Mouse (Mus musculus): Measurements from ENCODE around the gene Crmp1. TPM values are rescaled to one million over a fixed set of nuclear protein-coding genes. Genes with fewer than 3 reads are reported as not detected.

Gene Crmp1
- polyA plus RNA-seq, 1 experiment from 2014 or later = 340 TPM

DNA sequence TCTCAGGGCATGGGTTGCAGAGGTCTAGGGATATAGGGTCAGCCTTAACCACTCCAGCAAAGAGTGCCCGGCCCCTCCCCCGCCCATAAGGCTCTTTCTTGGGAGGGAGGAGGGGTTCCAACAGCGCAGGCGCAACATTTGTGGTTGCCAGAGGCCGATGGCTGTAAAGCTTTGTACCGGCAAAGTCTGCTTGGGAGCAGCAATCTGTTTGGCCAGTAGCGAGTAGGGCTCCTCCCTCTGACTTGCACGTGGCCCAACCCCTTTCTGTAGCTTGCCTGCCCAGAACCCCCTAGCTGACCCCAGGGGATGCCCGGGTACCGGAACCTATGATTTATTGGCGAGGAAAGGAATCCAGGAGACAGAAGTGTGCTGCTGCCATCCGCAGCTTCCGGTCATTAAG is 2.4 kb downstream of the Crmp1 start:
- Histone ChIP-seq H3K4me2 (replicated peaks; ENCODE audit: low read depth, low read length) (peak overlapping the region; percentile 80), H3K4me1 (replicated peaks; ENCODE audit: control insufficient read depth, insufficient read depth, low read length) (peaks cover 5% of the 10 kb centered on the region; the same call in 1 of the 2 replicates), H3K9me3 (ENCODE audit: control insufficient read depth, low read length) (no peaks in the 10 kb centered on the region), H3K4me3 (ENCODE audit: low read depth, low read length) (peak overlapping the region; percentile 52), H3K27ac (ENCODE audit: low read depth, low read length) (peak overlapping the region; percentile 92), H3K27me3 (ENCODE audit: control insufficient read depth, insufficient read depth, low read length) (peaks cover 35% of the 10 kb centered on the region), H3K36me3 (ENCODE audit: control insufficient read depth, insufficient read depth, low read length) (no peaks in the 10 kb centered on the region), H3K9ac (ENCODE audit: low read depth, low read length) (peak overlapping the region; percentile 70)
- WGBS = under 1% methylated on average over 13 of the region's 13 CpGs
- ATAC-seq (ENCODE audit: low FRiP score) (peak; percentile 51), DNase-seq (ENCODE audit: low spot score) (peak; percentile 83)

DNA sequence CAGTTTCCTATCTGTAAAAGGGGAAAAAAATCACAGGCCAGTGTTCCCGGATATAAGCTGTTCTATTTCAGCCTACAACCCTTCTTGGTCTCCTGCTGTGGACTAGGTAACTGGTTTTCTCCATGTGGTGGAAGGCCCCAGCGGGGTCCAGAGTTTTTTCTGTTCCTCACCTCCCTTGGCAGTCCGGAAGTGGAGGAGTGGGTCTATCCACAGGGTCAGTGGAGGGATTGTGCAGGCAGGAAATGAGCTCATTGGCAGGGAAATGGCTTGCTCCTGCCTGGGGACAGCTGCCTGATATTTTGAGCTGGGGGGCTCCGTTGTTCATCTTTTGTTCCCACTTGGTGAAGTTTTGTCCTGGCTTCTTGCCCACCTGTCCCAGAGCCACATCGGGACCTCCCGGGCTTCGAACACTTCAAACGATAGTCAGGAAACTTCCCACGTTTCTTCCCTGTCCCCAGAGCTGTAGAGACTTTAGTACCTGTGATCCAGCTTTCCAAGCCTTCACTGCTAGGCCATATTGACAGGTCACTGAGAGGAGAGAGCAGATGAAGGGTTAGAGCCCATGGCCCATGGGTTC is 3.0 kb downstream of the Crmp1 start:
- WGBS = 35% methylated on average over 9 of the region's 9 CpGs
- Histone ChIP-seq H3K4me3 (ENCODE audit: low read depth, low read length) (peak overlapping the region; percentile 52), H3K27me3 (ENCODE audit: control insufficient read depth, insufficient read depth, low read length) (peaks cover 34% of the 10 kb centered on the region), H3K9me3 (ENCODE audit: control insufficient read depth, low read length) (no peaks in the 10 kb centered on the region), H3K4me1 (replicated peaks; ENCODE audit: control insufficient read depth, insufficient read depth, low read length) (peaks cover 7% of the 10 kb centered on the region; the same call in 1 of the 2 replicates), H3K27ac (ENCODE audit: low read depth, low read length) (peak overlapping the region; percentile 92), H3K36me3 (ENCODE audit: control insufficient read depth, insufficient read depth, low read length) (no peaks in the 10 kb centered on the region), H3K4me2 (replicated peaks; ENCODE audit: low read depth, low read length) (peak overlapping the region; percentile 80), H3K9ac (ENCODE audit: low read depth, low read length) (peak overlapping the region; percentile 3; the same call in 1 of the 2 replicates)
- no peak for ATAC-seq (ENCODE audit: low FRiP score)
- DNase-seq (ENCODE audit: low spot score) = peak; percentile 36

DNA sequence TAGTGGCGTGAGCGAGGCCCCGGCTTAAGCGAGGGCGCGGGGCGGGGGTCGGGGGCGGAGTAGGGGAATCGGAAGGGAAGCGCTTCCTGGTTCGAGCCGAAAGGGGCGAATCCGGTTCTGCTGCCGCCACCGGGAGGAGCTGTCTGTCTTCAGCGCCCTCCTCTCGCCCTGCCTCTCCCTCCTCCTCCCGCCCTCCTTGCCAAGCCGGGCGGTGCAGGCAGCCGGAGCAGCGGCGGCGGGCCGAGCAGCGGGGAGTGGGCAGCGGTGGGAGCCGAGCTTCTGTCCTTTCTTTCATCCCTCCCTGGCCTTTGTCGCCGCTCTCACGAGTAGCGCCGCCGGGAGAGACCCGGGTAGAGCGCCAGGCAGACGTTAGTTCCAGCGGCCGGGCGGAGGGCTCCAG is 3.9 kb downstream of the Crmp1 start:
- peak overlapping the region; percentile 80 for H3K4me2 ChIP-seq (replicated peaks; ENCODE audit: low read depth, low read length)
- ATAC-seq (ENCODE audit: low FRiP score) = peak; percentile 45
- H3K9ac ChIP-seq (ENCODE audit: low read depth, low read length) = peak overlapping the region; percentile 79
- 0% methylated on average over 35 of the region's 42 CpGs for WGBS
- H3K4me3 ChIP-seq (ENCODE audit: low read depth, low read length) = peak overlapping the region; percentile 52
- peaks cover 6% of the 10 kb centered on the region for H3K4me1 ChIP-seq (replicated peaks; ENCODE audit: control insufficient read depth, insufficient read depth, low read length)
- DNase-seq (ENCODE audit: low spot score) = peak; percentile 81
- H3K27me3 ChIP-seq (ENCODE audit: control insufficient read depth, insufficient read depth, low read length) = peaks cover 29% of the 10 kb centered on the region
- no peaks in the 10 kb centered on the region for H3K9me3 ChIP-seq (ENCODE audit: control insufficient read depth, low read length)
- H3K27ac ChIP-seq (ENCODE audit: low read depth, low read length) = peak overlapping the region; percentile 92
- H3K36me3 ChIP-seq (ENCODE audit: control insufficient read depth, insufficient read depth, low read length) = no peaks in the 10 kb centered on the region

DNA sequence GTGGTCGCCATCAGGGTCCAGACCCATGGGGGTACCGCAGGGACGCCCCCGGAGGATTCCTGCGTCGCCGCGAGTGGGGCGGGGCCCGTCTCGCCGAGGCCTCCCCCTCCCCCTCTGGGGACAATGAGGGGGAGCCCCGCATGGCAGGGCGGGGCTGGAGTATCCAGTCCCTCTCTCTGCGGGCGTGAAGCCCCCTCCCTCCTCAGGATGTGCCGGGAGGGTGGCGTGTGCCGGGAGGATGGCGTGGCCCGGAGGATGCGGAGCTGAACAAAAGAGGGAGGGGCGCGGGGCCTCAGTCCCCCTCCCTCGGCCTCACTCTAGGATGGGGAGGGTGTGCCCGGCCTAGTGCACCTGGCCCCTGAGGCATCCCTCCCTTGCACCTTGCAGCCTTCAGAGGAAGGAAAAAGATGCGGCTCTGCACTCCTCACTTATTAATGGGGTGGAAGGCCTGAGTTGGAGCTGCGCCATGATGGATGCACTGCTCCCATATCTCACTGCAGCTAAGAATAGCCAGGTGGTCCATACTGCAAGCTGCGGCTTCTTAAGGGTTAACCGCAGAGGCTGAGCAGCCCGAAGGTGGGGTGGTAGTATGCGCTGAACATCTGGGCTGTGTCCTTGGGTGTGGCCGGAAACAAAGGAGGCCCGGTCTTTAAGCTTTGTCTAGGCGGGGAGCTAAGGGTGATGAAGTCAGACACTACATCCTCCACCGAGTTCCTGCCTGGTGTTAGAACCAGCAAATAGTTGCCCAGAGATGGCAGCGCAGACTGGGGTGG is 4.6 kb downstream of the Crmp1 start:
- H3K9me3 ChIP-seq (ENCODE audit: control insufficient read depth, low read length) = no peaks in the 10 kb centered on the region
- peak overlapping the region; percentile 52 for H3K4me3 ChIP-seq (ENCODE audit: low read depth, low read length)
- peaks cover 7% of the 10 kb centered on the region; the same call in 1 of the 2 replicates for H3K4me1 ChIP-seq (replicated peaks; ENCODE audit: control insufficient read depth, insufficient read depth, low read length)
- peak overlapping the region; percentile 79 for H3K9ac ChIP-seq (ENCODE audit: low read depth, low read length)
- peak overlapping the region; percentile 80 for H3K4me2 ChIP-seq (replicated peaks; ENCODE audit: low read depth, low read length)
- WGBS = 1% methylated on average over 32 of the region's 37 CpGs
- peak; percentile 66 for ATAC-seq (ENCODE audit: low FRiP score)
- peak; percentile 76 for DNase-seq (ENCODE audit: low spot score)
- peaks cover 22% of the 10 kb centered on the region for H3K27me3 ChIP-seq (ENCODE audit: control insufficient read depth, insufficient read depth, low read length)
- H3K27ac ChIP-seq (ENCODE audit: low read depth, low read length) = peak overlapping the region; percentile 92
- H3K36me3 ChIP-seq (ENCODE audit: control insufficient read depth, insufficient read depth, low read length) = no peaks in the 10 kb centered on the region

DNA sequence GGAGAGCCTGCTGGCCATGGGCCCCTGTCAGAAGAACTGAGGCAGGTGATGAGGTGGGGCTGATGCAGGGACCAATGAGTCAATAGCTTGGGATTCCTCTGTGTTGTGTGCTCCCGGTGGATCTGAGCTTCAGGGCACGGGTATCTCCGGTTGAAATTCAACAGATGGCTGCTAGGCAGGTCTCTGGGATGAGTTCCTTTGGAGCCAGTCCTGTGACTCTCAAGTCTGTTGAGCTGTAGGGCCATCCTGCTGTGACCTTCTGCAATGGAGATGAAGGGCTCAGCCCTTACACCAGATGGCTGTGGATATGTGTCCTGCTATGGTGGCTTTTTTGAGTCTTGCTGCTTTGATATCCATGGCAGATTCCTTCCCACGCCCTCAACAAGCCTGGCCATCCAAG is 5.7 kb downstream of the Crmp1 start:
- Histone ChIP-seq H3K27ac (ENCODE audit: low read depth, low read length) (peak overlapping the region; percentile 92), H3K27me3 (ENCODE audit: control insufficient read depth, insufficient read depth, low read length) (peaks cover 12% of the 10 kb centered on the region), H3K4me1 (replicated peaks; ENCODE audit: control insufficient read depth, insufficient read depth, low read length) (peaks cover 7% of the 10 kb centered on the region; the same call in 1 of the 2 replicates), H3K4me3 (ENCODE audit: low read depth, low read length) (peak overlapping the region; percentile 52), H3K36me3 (ENCODE audit: control insufficient read depth, insufficient read depth, low read length) (no peaks in the 10 kb centered on the region), H3K4me2 (replicated peaks; ENCODE audit: low read depth, low read length) (peak overlapping the region; percentile 80), H3K9me3 (ENCODE audit: control insufficient read depth, low read length) (no peaks in the 10 kb centered on the region), H3K9ac (ENCODE audit: low read depth, low read length) (peak overlapping the region; percentile 34)
- no peak for ATAC-seq (ENCODE audit: low FRiP score)
- peak; percentile 21 for DNase-seq (ENCODE audit: low spot score)
- WGBS = 45% methylated on average over 4 of the region's 4 CpGs

DNA sequence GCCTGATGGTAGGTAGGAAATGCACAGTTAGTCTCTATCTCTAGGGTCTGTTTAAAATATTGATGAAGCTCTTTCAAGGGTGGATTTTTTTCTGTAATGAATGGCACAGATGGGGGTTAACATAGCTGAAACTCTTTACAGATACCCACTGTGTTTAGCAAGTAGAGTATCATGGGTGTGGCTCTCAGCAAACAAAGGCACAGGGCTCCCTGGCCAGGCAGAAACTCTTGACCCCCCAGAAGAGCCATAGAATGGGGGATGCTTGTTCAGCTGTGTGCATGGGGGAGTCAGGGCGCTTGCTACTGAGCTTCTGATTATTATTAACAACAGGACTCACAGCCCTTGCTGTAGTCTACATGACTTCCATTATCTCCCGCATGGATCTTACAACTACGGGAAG is 7.1 kb downstream of the Crmp1 start:
- 72% methylated on average over 3 of the region's 3 CpGs for WGBS

DNA sequence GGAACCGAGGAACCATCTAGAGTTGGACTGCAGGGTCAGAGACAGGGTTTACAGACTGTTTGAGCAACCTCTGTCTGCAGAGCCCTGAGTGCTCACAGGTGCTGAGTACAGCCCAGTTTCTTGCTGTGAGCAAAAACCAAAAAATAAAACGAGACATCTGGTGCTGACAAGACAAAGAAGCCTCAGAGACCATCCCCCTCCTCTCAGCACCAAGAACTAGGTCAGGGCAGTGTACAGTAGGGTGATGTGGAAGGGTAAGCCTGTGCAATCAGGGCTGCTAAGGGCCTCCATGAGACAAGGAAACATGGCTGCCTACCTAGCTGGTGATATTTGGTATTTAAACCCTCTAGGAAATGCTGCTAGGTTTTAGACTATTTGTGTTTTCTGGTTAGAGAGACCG is 9.9 kb downstream of the Crmp1 start:
- Histone ChIP-seq H3K4me1 (replicated peaks; ENCODE audit: control insufficient read depth, insufficient read depth, low read length) (peaks cover 11% of the 10 kb centered on the region; the same call in 1 of the 2 replicates), H3K4me2 (replicated peaks; ENCODE audit: low read depth, low read length) (no peak overlapping the region), H3K9ac (ENCODE audit: low read depth, low read length) (no peak overlapping the region), H3K27me3 (ENCODE audit: control insufficient read depth, insufficient read depth, low read length) (no peaks in the 10 kb centered on the region), H3K36me3 (ENCODE audit: control insufficient read depth, insufficient read depth, low read length) (no peaks in the 10 kb centered on the region), H3K9me3 (ENCODE audit: control insufficient read depth, low read length) (no peaks in the 10 kb centered on the region), H3K27ac (ENCODE audit: low read depth, low read length) (no peak overlapping the region), H3K4me3 (ENCODE audit: low read depth, low read length) (no peak overlapping the region)
- WGBS = 83% methylated on average over 3 of the region's 3 CpGs
- ATAC-seq (ENCODE audit: low FRiP score) (no peak), DNase-seq (ENCODE audit: low spot score) (no peak)

More for the DNA sequence above, 7.1 kb downstream of the Crmp1 start:
- ATAC-seq (ENCODE audit: low FRiP score) (no peak), DNase-seq (ENCODE audit: low spot score) (no peak)
- Histone ChIP-seq H3K4me1 (replicated peaks; ENCODE audit: control insufficient read depth, insufficient read depth, low read length) (peaks cover 7% of the 10 kb centered on the region; the same call in 1 of the 2 replicates), H3K36me3 (ENCODE audit: control insufficient read depth, insufficient read depth, low read length) (no peaks in the 10 kb centered on the region), H3K4me3 (ENCODE audit: low read depth, low read length) (peak overlapping the region; percentile 8; the same call in 1 of the 2 replicates), H3K27ac (ENCODE audit: low read depth, low read length) (no peak overlapping the region), H3K27me3 (ENCODE audit: control insufficient read depth, insufficient read depth, low read length) (peaks cover 3% of the 10 kb centered on the region; the same call in 1 of the 2 replicates), H3K4me2 (replicated peaks; ENCODE audit: low read depth, low read length) (peak overlapping the region; percentile 80; the same call in 1 of the 2 replicates), H3K9me3 (ENCODE audit: control insufficient read depth, low read length) (no peaks in the 10 kb centered on the region), H3K9ac (ENCODE audit: low read depth, low read length) (peak overlapping the region; percentile 23; the same call in 1 of the 2 replicates)

DNA sequence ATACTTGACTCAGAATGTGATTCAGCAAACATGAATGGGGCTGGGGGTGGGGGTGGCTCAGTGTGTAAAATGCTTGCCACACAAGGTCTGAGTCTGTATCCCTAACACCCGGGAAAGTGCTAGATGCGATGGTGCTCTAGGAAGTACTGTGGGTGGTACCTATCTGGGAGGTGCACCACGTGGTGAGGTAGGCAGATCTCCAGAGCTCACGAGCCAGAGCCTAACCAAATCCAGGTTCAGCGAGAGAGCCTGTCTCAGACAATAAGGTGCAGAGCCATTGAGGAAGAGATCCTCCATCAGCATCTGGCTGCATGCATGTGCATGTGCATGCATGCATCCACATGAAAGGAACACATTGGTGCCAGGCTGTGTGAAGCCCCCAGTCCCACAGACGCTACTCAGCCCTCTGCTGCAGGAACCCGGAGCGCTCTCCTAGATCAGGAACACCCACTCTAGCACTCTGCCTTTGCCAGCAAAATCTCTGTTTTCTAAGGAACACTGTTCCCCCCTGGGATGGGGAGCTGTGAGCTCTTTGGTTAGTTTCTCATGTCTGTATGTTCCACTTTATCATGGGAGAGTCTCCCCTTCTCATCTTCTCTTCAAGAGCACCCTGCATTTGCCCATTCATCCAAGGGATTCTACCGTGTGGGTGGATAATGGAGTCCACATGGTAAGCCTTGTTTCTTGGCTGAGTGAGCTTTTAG is 10.5 kb downstream of the Crmp1 start:
- ATAC-seq (ENCODE audit: low FRiP score) (no peak), DNase-seq (ENCODE audit: low spot score) (no peak)
- no peaks in the 10 kb centered on the region for H3K36me3 ChIP-seq (ENCODE audit: control insufficient read depth, insufficient read depth, low read length)
- H3K9ac ChIP-seq (ENCODE audit: low read depth, low read length) = no peak overlapping the region
- H3K9me3 ChIP-seq (ENCODE audit: control insufficient read depth, low read length) = no peaks in the 10 kb centered on the region
- no peaks in the 10 kb centered on the region for H3K27me3 ChIP-seq (ENCODE audit: control insufficient read depth, insufficient read depth, low read length)
- no peak overlapping the region for H3K4me2 ChIP-seq (replicated peaks; ENCODE audit: low read depth, low read length)
- 80% methylated on average over 9 of the region's 9 CpGs for WGBS
- H3K4me3 ChIP-seq (ENCODE audit: low read depth, low read length) = no peak overlapping the region
- peaks cover 11% of the 10 kb centered on the region; the same call in 1 of the 2 replicates for H3K4me1 ChIP-seq (replicated peaks; ENCODE audit: control insufficient read depth, insufficient read depth, low read length)
- H3K27ac ChIP-seq (ENCODE audit: low read depth, low read length) = no peak overlapping the region

Data from hindbrain, embryonic 11.5 days (tissue).